Mouse (Mus musculus) cerebellum, adult 18-20 months (tissue): ENCODE data around the gene Farsa.
A peak's percentile ranks its signal among the peaks of the same experiment; 100 is the strongest.
"Not testable (repeated sequence)": the region's sequence is repeated elsewhere in the genome, so short reads cannot be mapped to it uniquely, and the experiment has no call there.

Experiments
- DNase-seq, 2 experiments: peaks; one replicate each; pipeline ENCODE4 v3.0.0; 2021

The Farsa gene

GRCm38 (mm10) chr8:84856864-84857441, at the start of gene Farsa:
Gene Farsa, plus strand, starts transcription at chr8:84856989.
- DNase-seq = peak; percentile 93 to 95

GRCm38 (mm10) chr8:84809109-84809940, 47.5 kb upstream of the Farsa start:
- DNase-seq = no peak

- DNase-seq = no peak
These were observed 46.9 kb upstream of the Farsa start for GRCm38 (mm10) chr8:84809941-84810280.

GRCm38 (mm10) chr8:84810896-84811295, 45.9 kb upstream of the Farsa start:
- DNase-seq = peak; percentile 91 to 99

GRCm38 (mm10) chr8:84811303-84811702, 45.5 kb upstream of the Farsa start:
- DNase-seq = peak in 1 of 2 experiments; percentile 17

GRCm38 (mm10) chr8:84813059-84813458, 43.7 kb upstream of the Farsa start:
- DNase-seq = peak; percentile 86 to 93

GRCm38 (mm10) chr8:84813830-84814229, 43.0 kb upstream of the Farsa start:
- DNase-seq = no peak

- peak in 1 of 2 experiments; percentile 22 for DNase-seq
These were observed 42.6 kb upstream of the Farsa start for GRCm38 (mm10) chr8:84814240-84814554.

- peak; percentile 58 to 59 for DNase-seq
These were observed 42.0 kb upstream of the Farsa start for GRCm38 (mm10) chr8:84814555-84815441.

GRCm38 (mm10) chr8:84815547-84815946, 41.2 kb upstream of the Farsa start:
- peak; percentile 94 to 99 for DNase-seq

- DNase-seq = peak in 1 of 2 experiments; percentile 26
These were observed 40.7 kb upstream of the Farsa start for GRCm38 (mm10) chr8:84816117-84816516.

GRCm38 (mm10) chr8:84822723-84823122, 34.1 kb upstream of the Farsa start, which contains the start of gene Dand5:
Gene Dand5, minus strand, starts transcription at chr8:84822823.
- no peak for DNase-seq

GRCm38 (mm10) chr8:84823653-84824052, 33.1 kb upstream of the Farsa start:
- DNase-seq = peak; percentile 78 to 83

GRCm38 (mm10) chr8:84825636-84826035, 31.2 kb upstream of the Farsa start:
- DNase-seq = no peak

GRCm38 (mm10) chr8:84826518-84826917, 30.3 kb upstream of the Farsa start:
- DNase-seq = not testable (repeated sequence)

GRCm38 (mm10) chr8:84831490-84831889, 25.3 kb upstream of the Farsa start, which contains the start of gene Gadd45gip1:
Gene Gadd45gip1, plus strand, starts transcription at chr8:84831522.
- peak in 1 of 2 experiments; percentile 52 for DNase-seq

- peak; percentile 82 to 90 for DNase-seq
These were observed 24.6 kb upstream of the Farsa start for GRCm38 (mm10) chr8:84832034-84832717.

GRCm38 (mm10) chr8:84832759-84833742, 23.7 kb upstream of the Farsa start:
- DNase-seq = no peak

GRCm38 (mm10) chr8:84834002-84834865, 22.6 kb upstream of the Farsa start:
- peak in 1 of 2 experiments; percentile 33 for DNase-seq
